Mouse (Mus musculus) adrenal gland, postnatal 25 days (tissue): ENCODE results near the gene Neurl4. TPM values are rescaled to one million over a fixed set of nuclear protein-coding genes. Genes with fewer than 3 reads are reported as not detected.
A peak's percentile ranks its signal among the peaks of the same experiment; 100 is the strongest.

Experiments used
- DNase-seq: peaks from one replicate; pipeline ENCODE4 v3.0.0; 2021; ENCODE audit warnings: mixed read lengths
- total RNA-seq: library from RNA; stranded (reverse); gene quantifications from 2 replicates; pipeline ENCODE4 v1.2.3, GENCODE M21; 2021

The Neurl4 gene
- total RNA-seq, 1 experiment from 2014 or later = 55.5 TPM

- DNase-seq = no peak
These were observed 18.8 kb upstream of the Neurl4 start for GRCm38 (mm10) chr11:69881787-69882670.

DNA sequence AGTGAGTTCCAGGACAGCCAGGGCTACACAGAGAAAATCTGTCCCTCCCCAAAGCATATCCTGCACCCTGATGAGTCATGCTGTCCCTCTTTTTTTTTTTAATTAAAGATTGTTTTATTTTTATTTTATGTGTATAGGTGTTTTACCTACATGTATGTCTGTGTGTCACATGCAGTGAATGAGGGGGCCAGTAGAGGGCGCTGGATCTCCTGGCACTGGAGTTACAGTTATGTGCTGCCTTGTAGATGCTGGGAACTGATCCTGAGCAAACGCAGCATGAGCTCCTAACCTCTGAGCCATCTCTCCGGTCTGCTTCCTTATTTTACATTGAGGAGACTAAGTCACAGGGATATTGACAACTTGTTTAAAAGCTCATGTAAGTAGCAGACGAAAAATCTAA, 17.8 kb upstream of the Neurl4 start:
- DNase-seq = no peak

- DNase-seq = peak; percentile 36
These were observed 17.2 kb upstream of the Neurl4 start for GRCm38 (mm10) chr11:69883527-69884151.

DNA sequence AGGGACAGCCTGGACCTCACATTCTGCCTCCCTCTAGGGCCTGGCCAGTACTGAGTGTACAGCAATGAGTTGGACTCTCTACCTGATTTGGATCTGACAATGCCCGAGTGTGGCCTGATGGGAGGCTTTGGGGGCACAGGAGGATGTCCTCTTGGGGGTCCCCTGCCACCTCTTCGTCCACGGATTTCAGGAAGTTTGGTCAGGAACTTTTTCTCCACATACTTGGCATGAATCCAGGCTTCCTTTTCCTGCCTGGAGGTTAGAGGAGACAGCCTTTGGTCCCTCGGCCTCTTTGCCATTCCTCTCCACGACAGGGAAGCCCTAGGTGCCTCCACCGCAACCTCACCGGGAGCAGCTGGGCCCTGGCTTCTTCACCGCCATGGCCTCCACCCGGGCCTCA, 16.6 kb upstream of the Neurl4 start:
- no peak for DNase-seq

DNA sequence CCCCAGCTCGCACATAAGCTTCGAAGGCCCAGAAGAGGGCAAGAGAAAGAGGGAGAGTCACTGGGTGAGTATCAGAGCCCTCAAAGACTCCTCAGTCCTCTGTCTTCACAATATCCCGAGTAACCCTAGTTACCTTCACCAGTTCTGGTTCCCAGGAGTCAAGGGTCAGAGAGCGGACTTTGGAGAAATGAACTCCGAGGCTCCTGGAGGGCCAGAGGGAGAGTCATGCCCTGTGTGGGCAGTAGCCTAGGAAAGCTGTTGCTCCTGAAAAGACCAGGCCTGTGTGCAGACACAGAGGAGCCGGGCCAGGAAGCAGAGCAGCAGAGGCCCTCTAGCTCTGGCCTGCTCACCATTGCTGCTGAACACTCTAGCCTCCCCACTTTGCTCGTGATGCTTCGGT, 16.2 kb upstream of the Neurl4 start:
- DNase-seq = no peak

DNA sequence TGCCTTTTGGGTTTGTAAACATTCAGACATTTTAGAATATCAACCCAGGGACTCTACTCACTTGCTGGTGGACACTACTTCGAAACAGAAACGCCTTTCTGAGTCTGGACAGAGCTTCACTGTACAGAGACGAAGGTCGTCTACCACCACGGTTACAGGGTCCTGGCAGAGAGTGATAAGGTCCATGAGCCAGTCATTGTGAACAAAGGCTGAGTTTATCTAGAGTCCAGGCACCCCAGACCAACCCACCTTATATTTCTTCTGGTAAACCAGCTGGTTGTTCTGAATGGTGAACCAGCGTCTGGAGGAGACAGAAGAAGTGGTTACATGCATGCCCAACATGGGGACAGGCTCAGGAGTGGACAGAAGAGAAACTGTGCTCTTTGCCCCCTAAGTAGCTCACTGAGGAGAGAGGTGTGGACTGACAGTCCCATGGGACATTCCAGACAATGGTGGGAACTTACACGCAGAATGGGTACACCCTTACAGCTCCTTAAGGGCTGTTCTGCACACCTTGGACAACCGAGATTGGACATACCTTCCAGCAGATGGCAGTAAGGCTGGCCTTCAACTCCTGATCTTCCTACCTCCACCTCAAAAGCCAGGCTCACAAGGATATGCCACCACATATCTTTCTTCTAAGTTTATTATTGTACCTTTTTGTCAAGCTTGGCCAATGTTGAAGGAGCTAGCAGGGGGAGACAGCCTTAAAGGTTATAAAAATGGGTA, 13.8 kb upstream of the Neurl4 start:
- DNase-seq = no peak

GRCm38 (mm10) chr11:69891482-69891881, 9.4 kb upstream of the Neurl4 start:
- no peak for DNase-seq

DNA sequence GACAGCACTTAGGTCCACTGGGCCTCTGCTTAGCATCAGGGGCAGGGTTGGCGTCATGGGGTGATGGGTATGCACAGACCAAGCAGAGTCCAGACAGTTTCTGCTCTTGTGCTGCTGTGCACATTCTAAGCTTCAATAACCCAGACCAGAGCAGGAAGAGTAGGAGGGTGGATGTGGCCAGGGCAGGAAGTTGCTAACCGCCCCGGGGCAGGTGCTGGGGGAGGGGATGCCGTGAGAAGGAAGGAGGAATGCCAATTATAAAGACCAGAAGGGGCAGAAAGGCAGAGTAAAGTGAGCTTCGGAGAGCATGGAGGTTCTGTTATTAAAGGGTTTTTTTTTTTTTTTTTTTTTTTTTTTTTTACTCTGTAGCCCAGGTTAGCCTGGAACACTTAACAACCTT, 6.2 kb upstream of the Neurl4 start:
- no peak for DNase-seq

GRCm38 (mm10) chr11:69895291-69895690, 5.6 kb upstream of the Neurl4 start, which contains the start of gene Acap1:
TSS of gene Acap1 (minus strand) at chr11:69895539.
- no peak for DNase-seq

DNA sequence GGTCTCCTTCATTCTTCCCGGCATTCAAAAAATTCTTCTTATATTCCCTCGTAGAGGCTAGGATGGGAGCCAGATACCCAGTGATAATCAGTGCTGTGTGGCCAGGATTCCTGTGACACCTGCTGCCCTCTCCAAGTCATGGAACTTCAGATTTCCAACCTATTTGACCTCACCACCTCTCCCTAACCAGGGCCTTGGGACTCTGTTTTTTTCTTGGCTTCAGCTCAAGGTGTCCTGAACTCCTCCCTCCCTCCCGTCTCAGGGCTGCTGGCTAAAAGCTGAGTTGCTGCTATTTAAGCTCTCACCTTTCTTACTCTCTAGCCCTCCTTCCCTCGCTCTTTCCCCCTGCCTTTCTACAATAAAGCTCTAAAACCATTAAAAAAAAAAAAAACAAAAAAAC, 1.0 kb upstream of the Neurl4 start:
- no peak for DNase-seq

GRCm38 (mm10) chr11:69901406-69901846, 554 bp downstream of the Neurl4 start:
- DNase-seq = peak; percentile 90

DNA sequence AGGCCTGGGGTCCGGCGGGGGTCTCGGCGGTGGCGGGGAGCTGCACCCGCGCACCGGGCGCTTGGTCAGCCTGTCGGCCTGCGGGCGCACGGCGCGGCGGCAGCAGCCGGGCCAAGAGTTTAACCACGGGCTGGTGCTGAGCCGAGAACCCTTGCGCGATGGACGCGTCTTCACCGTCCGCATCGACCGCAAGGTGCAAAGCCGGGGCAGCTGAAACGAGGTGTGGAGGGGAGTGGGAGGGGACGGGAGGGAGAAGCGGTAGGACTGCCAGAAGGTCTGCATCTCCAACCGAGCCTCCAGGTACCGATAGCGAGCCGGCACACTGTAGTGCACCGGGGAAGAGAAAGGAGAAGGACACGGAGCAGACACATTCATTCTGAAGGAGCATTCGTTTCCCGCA, 1.1 kb downstream of the Neurl4 start:
- DNase-seq = no peak

GRCm38 (mm10) chr11:69902972-69903371, 2.1 kb downstream of the Neurl4 start:
- DNase-seq = no peak

- DNase-seq = no peak
These were observed 3.4 kb downstream of the Neurl4 start for GRCm38 (mm10) chr11:69904311-69904710.

DNA sequence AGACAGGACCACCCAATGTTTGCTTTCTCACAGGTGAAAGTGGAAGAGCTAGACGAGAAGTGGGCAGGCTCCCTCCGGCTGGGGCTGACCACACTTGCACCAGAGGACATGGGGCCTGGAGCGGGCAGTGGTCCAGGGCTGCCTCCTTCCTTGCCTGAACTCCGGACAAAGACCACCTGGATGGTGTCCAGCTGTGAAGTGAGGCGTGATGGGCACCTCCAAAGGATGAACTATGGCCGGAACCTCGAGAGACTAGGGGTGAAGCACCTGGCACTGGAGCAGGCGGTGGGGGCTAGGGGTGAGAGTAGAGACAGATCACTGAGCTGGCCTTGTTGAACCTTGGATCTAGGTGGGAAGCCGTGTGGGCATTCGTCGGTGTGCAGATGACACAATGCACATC, 7.8 kb downstream of the Neurl4 start:
- no peak for DNase-seq

GRCm38 (mm10) chr11:69909174-69909573, 8.3 kb downstream of the Neurl4 start:
- DNase-seq = no peak

GRCm38 (mm10) chr11:69910177-69910576, 9.3 kb downstream of the Neurl4 start:
- no peak for DNase-seq

- no peak for DNase-seq
These were observed 10.1 kb downstream of the Neurl4 start for GRCm38 (mm10) chr11:69910781-69911560.

DNA sequence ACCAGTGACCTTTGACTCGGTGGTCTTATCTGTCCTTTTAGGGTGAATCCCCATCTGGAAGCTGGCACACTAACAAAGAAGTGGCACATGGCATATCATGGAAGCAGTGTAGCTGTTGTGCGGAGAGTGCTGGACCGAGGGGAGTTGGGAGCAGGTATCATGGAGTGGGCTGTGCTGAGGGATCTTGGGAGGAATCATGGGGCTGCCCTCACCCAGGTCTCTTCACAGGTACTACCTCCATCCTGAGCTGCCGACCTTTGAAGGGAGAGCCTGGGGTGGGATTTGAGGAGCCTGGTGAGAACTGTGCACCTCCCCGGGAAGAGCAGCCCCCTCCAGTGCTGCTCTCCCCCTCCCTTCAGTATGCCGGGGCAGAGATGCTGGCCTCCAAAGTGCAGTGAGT, 10.8 kb downstream of the Neurl4 start:
- no peak for DNase-seq

DNA sequence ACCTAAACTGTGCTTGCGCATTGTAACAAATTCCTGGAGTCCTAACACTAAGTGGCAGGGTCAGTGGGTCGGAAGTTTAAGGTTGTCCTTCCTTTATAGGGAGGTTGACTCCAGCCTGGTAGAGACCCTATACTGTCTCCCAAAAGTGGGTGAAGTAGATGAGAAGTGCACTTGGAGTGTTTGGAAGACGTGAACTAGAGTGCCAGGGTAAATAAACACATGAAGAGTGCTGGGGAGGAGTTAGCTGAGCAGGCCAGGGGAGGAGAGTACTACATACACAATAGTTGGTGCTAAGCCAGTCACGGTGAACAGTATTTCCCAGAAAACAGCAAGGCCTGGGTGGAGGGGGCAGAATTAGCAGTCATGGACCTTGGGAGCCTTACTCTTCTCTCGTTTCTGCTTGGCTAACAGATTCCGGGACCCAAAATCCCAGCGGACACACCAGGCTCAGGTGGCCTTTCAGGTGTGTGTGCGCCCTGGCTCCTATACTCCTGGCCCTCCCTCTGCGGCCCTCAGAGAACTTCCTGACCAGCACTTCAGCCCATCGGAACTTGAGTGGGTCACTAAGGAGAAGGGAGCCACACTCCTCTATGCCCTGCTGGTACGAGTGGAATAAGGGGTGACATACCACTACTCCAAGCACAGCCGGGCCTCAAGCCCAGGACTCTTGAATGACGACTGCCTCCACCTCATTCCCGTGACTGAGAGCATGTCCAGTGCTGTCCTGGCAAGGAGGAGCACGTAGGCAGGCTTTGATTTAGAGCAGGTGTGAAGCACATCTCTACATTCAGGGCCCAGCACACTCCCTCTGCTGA, 12.1 kb downstream of the Neurl4 start:
- DNase-seq = no peak
